Mouse (Mus musculus) lung, embryonic 14.5 days (tissue): ENCODE results near the gene Zpr1. TPM values are rescaled to one million over a fixed set of nuclear protein-coding genes. Genes with fewer than 3 reads are reported as not detected.
"Not testable (repeated sequence)": the region's sequence is repeated elsewhere in the genome, so short reads cannot be mapped to it uniquely, and the experiment has no call there.

Experiments used
- ATAC-seq: fragments of 200-750 bp; cut with Nextera tagmentation; 2 replicates; pipeline ENCODE4 v1.8.0; 2017; ENCODE audit warnings: mild to moderate bottlenecking, moderate TSS enrichment, moderate library complexity; ENCODE audit not compliant: insufficient read depth
- DNase-seq: peaks from one replicate; pipeline ENCODE4 v3.0.0-alpha.2; 2015
- H3K27ac ChIP-seq: fragments of 300-500 bp; sonication (generic); 2 replicates; pipeline ENCODE4 v1.5.1; 2014; ENCODE audit warnings: low read depth, mild to moderate bottlenecking, moderate library complexity
- H3K27me3 ChIP-seq: fragments of 300-500 bp; sonication (generic); 2 replicates; pipeline ENCODE4 v1.6.1; 2014; ENCODE audit warnings: low read length, control low read depth; ENCODE audit not compliant: insufficient read depth
- H3K36me3 ChIP-seq: fragments of 300-500 bp; sonication (generic); 2 replicates; pipeline ENCODE4 v1.6.1; 2014; ENCODE audit warnings: control low read depth; ENCODE audit not compliant: insufficient read depth
- H3K4me1 ChIP-seq: fragments of 300-500 bp; sonication (generic); 2 replicates; pipeline ENCODE4 v1.6.1; 2014; ENCODE audit warnings: antibody characterized with exemption, control low read depth; ENCODE audit not compliant: insufficient read depth
- H3K4me2 ChIP-seq: fragments of 300-500 bp; sonication (generic); 2 replicates; pipeline ENCODE4 v1.6.1; 2014; ENCODE audit warnings: mild to moderate bottlenecking
- H3K4me3 ChIP-seq: fragments of 300-500 bp; sonication (generic); 2 replicates; pipeline ENCODE4 v1.5.1; 2014; ENCODE audit warnings: low read depth, low read length
- H3K9ac ChIP-seq: fragments of 300-500 bp; sonication (generic); 2 replicates; pipeline ENCODE4 v1.6.1; 2014
- H3K9me3 ChIP-seq: fragments of 300-500 bp; sonication (generic); 2 replicates; pipeline ENCODE4 v1.6.1; 2016; ENCODE audit warnings: low read depth, low read length, control low read depth
- CTCF ChIP-seq: IDR thresholded peaks from 2 replicates; pipeline ENCODE4 v1.5.1; 2016; ENCODE audit warnings: antibody characterized with exemption, low read depth
- WGBS: fragments of 180-500 bp; shearing (Covaris S2); extraction: QIAGEN DNeasy Blood & Tissue Kit; methylation state at CpG from one replicate; pipeline ENCODE4 v1.1.7; 2014; 5-methylcytosine and 5-hydroxymethylcytosine counted together
- polyA plus RNA-seq: library from polyadenylated mRNA; unstranded; fragments of >200 nt; fragmentation: Nextera tagmentation; extraction: Ambion mirVana; gene quantifications from 2 replicates; pipeline ENCODE4 v1.2.1, GENCODE M21; 2014

Zpr1 gene
- polyA plus RNA-seq, 1 experiment from 2014 or later, result 56.0 TPM

DNA sequence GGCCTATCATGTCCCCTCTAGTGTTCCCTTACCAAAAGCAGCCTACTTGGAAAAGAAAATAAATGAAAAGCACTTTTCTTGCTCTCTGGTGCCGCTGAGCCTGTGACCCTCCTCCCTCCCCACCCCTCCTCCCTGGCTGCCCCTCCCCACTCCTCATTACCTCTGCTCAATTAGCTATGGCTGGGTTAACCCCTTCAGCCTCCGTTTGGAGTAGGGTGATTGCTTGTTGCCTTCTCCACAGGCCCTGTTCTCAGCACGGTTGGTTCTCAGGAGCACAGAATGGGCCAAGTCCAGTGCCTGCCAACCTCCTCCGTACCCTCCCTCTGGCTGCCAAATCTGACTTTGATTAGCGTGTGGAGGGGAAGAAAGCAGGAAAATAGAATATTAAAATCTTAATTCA is 43.5 kb downstream of the Zpr1 start:
- H3K4me3 ChIP-seq, result no peak overlapping the region
- H3K4me1 ChIP-seq, result no peaks in the 10 kb centered on the region
- no peak overlapping the region for H3K27ac ChIP-seq
- ATAC-seq, result no peak
- no peak for TF ChIP-seq CTCF
- no peak overlapping the region for H3K9ac ChIP-seq
- H3K27me3 ChIP-seq, result no peaks in the 10 kb centered on the region
- DNase-seq, result no peak
- no peak overlapping the region for H3K4me2 ChIP-seq
- H3K36me3 ChIP-seq, result no peaks in the 10 kb centered on the region
- WGBS, result 39% methylated on average over 5 of the region's 5 CpGs
- H3K9me3 ChIP-seq, result no peaks in the 10 kb centered on the region

DNA sequence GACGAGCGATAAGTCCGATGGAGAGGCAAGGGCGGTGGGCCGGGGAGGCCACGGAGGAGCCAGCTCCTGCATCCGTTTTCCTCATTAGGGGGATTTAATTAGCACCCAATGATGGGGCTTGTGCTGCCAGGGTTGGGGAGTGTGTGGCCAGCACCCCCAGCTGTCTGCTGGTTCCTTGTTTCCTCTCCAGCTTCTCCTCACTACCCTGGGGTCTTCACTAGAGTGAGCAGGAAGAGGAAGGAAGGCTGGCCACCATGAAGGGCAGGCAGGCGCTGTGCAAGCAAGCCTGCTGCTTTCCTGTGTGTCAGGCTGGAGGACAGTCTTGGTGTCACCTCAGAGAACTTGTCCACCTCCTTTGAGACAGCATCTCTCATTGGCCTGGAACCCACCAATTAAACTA is 44.0 kb downstream of the Zpr1 start:
- no peak for TF ChIP-seq CTCF
- Histone ChIP-seq H3K4me3 (no peak overlapping the region), H3K36me3 (no peaks in the 10 kb centered on the region), H3K9me3 (no peaks in the 10 kb centered on the region), H3K4me2 (no peak overlapping the region), H3K27ac (no peak overlapping the region), H3K9ac (no peak overlapping the region), H3K27me3 (no peaks in the 10 kb centered on the region), H3K4me1 (no peaks in the 10 kb centered on the region)
- DNase-seq, result no peak
- 60% methylated on average over 8 of the region's 8 CpGs for WGBS
- no peak for ATAC-seq

DNA sequence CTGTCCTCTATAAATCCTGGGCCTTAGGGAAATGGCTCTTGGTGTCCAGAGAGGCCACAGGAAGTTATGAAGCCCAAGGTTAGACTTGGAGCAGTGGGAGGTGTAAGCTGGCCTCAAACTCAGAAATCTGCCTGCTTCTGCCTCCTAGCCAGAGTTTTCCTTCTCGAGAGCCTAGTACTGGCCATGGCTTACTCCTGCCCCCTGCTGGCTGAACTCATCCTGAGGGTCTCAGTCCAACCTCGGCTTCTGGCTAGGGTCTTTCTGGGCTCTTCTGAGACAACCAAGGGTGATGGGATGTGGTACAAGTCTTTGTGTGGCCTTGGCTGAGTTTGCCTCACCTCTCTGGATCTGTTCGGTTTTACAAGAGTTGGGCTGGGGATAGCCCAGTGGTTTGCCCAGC is 45.1 kb downstream of the Zpr1 start:
- no peak overlapping the region for H3K9ac ChIP-seq
- H3K27ac ChIP-seq, result no peak overlapping the region
- peak; percentile 26; the same call in 1 of the 2 replicates for TF ChIP-seq CTCF
- H3K4me1 ChIP-seq, result no peaks in the 10 kb centered on the region
- no peaks in the 10 kb centered on the region for H3K27me3 ChIP-seq
- no peaks in the 10 kb centered on the region for H3K36me3 ChIP-seq
- no peaks in the 10 kb centered on the region for H3K9me3 ChIP-seq
- H3K4me3 ChIP-seq, result no peak overlapping the region
- ATAC-seq (no peak), DNase-seq (no peak)
- no peak overlapping the region for H3K4me2 ChIP-seq
- 88% methylated on average over 3 of the region's 3 CpGs for WGBS

DNA sequence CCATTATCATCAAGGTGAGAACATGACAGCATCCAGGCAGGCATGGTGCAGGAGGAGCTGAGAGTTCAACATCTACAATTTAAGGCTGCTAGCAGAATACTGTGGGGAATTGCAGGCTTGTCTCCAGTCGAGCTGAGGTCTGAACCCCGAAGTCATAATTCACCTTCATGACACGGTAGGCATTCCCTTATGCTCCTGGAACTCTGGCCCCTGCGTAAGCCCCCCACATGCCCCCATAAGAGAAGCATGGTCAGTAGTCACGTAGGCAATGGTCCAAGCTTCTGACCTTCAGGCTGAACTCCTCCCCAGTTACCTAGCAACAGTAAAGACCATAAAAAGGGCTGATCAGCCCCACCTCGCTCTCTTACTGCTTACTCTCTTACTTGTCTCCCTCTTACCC is 47.0 kb downstream of the Zpr1 start, which contains the start of gene 4931429L15Rik:
Gene 4931429L15Rik (minus strand): TSS at position 101 of the 400 bp plus-strand sequence.
- not testable (repeated sequence) for H3K4me2 ChIP-seq, H3K9ac ChIP-seq, H3K27ac ChIP-seq, H3K27me3 ChIP-seq, H3K4me1 ChIP-seq, H3K36me3 ChIP-seq, ATAC-seq, H3K4me3 ChIP-seq, H3K9me3 ChIP-seq, DNase-seq
- 73% methylated on average over 6 of the region's 6 CpGs for WGBS

DNA sequence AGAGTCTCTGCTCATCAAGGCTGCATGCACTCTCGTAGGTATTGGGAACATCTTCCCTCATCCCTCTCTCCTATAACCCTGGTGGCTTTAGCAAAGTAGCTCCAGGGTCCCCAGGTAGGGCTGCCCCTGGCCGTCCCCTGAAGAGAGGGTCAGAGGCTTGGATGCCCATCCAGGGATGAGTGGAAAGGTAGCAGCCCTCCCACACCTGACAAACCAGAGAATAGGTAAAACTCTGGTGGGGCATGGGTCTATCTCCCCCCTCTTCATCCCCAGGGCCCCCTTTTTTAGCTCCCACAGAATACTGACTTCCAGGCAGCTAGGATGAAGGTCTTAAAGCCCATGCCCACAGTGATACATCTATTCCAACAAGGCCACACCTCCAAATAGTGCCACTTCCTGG is 47.6 kb downstream of the Zpr1 start:
- Histone ChIP-seq H3K4me2 (no peak overlapping the region), H3K9me3 (no peaks in the 10 kb centered on the region), H3K4me1 (no peaks in the 10 kb centered on the region), H3K27me3 (no peaks in the 10 kb centered on the region), H3K4me3 (no peak overlapping the region), H3K27ac (no peak overlapping the region), H3K9ac (no peak overlapping the region), H3K36me3 (no peaks in the 10 kb centered on the region)
- DNase-seq, result no peak
- no peak for TF ChIP-seq CTCF
- ATAC-seq, result no peak
- 87% methylated on average over 2 of the region's 2 CpGs for WGBS

DNA sequence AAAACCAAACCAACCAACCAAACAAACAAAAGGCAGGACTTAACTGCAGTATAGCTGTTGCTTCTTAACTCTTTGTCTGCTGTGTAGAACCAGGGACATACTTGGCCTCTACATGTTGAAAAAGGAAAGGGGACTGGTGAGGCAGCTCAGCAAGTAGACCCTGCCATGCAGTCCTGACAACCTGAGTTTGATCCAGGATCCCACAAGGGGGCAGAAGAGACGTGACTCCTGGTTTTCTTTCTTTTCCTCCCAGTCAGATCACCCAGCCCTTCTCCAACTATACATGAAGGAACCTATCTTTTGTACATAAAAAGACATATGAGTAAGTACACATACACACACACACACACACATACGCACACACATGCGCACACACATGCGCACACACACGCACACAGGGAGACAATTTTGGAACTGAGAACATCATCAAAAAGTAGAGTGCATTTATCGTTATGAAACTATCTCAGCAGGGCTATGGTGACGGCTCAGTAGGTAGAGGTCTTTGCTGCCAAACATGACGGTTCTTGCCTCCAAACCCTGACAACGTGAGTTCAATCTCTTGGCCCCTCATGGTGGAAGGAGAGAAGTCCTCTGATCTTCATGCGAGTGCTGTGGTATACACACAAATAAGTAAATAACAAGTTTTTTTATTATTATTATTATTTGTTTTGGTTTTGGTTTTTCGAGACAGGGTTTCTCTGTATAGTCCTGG is 54.0 kb downstream of the Zpr1 start:
- H3K4me2 ChIP-seq, result no peak overlapping the region
- H3K36me3 ChIP-seq, result no peaks in the 10 kb centered on the region
- DNase-seq (no peak), ATAC-seq (no peak)
- no peak for TF ChIP-seq CTCF
- H3K4me3 ChIP-seq, result no peak overlapping the region
- WGBS, result 90% methylated on average over 11 of the region's 11 CpGs
- no peak overlapping the region for H3K27ac ChIP-seq
- H3K27me3 ChIP-seq, result no peaks in the 10 kb centered on the region
- no peak overlapping the region for H3K9ac ChIP-seq
- H3K4me1 ChIP-seq, result 0 out of 2 replicates have a peak, but pooled peaks cover 3% of the 10 kb centered on the region
- no peaks in the 10 kb centered on the region for H3K9me3 ChIP-seq

DNA sequence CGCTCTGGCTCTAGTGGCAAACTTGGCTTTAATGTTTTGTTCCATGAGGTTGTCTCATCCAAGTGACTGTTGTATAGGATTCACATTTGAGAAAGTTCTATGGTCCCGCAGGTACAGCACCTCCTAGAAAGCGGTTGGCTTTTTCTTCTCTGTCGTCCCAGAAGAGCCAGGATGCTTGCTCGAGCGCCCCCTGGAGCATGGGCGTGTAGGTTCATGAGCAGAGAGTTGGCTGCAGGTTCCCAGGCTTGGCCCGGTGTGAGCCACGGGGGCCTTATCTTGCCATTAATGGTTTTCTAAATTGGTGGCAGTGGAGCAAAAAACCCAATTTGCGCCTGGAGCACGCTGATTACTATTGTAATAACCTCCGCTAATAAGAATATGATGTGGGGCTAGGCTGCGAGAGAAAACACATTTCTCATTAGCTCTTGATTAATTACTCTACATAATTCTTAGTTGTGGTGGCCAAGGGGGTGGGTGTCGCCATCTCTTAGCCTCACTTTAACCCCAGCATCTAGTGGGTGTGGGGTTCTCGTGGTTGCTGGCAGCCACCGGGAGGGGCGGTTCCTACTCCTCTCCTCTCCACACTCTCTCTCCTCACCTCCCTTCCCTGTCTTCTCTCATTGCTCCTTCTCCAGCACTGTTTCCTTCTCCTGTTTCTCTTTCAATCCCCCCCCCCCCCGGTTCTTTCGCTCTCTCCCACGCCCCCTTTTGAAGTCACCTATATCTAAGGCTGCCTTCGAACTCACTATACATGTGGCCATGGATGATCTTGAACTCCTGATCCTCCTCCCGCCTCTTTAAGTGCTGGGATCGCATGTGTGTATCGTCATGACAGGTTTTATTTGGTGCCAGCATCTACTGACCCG is 55.1 kb downstream of the Zpr1 start:
- peak; percentile 35; the same call in 1 of the 2 replicates for TF ChIP-seq CTCF
- 68% methylated on average over 25 of the region's 25 CpGs for WGBS

More for the DNA sequence above, 55.1 kb downstream of the Zpr1 start:
- DNase-seq (no peak), ATAC-seq (no peak)
- Histone ChIP-seq H3K4me3 (no peak overlapping the region), H3K9ac (no peak overlapping the region), H3K9me3 (no peaks in the 10 kb centered on the region), H3K27ac (no peak overlapping the region), H3K36me3 (no peaks in the 10 kb centered on the region), H3K27me3 (no peaks in the 10 kb centered on the region), H3K4me2 (peak overlapping the region; percentile 69), H3K4me1 (0 out of 2 replicates have a peak, but pooled peaks cover 3% of the 10 kb centered on the region)
